Mouse (Mus musculus): ENCODE data around the gene Trrap. TPM values are rescaled to one million over a fixed set of nuclear protein-coding genes. Genes with fewer than 3 reads are reported as not detected.

Gene Trrap
- 132 to 151 TPM (median 144 TPM) in 4 replicates for total RNA-seq (2023; ENCODE audit: inconsistent age)

DNA sequence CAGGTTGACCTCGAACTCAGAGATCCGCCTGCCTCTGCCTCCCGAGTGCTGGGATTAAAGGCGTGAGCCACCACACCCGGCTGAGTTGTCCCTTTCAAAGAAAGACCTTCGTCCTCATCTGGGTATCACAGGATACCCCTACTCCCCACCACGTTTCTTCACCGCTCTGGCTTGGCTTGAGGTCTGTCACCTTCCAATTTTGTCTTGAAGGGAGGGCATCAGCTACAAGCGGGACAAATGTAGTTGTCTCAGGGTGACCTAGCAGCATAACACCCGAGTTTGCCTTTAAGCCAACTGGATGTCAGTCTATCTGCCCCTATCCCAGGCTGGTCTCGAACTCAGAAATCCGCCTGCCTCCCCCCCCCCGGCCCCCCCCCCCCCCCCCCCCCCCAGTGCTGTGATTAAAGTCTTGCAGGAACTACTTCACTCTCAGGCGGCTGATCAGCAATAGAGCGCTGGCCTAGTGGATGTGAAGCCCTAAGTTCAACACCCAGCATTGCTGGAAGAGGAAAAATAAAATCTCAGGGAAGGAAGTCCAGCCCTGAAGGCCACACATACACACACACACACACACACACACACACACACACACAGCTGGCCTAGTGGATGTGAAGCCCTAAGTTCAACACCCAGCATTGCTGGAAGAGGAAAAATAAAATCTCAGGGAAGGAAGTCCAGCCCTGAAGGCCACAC lies at the start of gene Trrap:
TSS of gene Trrap (plus strand) at position 627 of the 693 bp plus-strand sequence.

DNA sequence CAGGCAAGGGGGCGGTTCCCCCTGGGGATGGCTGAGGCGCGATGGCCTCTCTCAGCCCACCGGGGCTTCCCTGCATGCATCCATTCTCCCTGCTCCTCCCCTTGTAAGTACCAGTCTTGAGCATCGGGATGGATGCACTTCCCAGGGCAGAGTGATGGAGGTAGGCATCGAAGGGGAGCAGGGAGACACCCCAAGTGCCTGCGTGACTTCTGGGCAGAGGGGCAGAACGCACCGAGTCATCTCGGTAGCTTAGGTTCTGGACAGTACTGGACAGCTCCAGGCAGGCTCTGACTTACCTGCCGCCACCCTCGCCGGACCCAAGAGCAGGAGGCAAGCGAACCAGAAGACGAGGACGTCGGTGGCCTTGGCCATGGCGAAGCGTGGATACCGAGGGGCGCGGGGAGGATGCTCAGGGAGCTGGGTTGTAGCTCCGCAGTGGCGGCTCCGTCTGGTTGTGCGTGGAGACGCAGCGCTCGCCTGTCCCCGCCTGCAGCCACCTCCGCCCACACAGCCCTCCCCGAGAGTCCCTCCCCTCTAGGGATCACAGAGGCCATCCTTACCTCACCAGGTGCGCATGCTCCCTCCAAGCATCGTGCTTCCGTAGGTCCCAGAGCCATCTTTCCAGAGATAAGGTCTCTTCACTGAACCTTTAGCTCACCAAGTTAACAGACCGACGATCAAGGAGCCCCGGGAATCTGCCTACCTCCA lies 6.2 kb upstream of the Trrap start, which contains the start of gene Tmem130:
TSS of gene Tmem130 (minus strand) at position 658 of the 708 bp plus-strand sequence.

Other genes starting within 250 kb of the Trrap start
- gene Nptx2, start 221.8 kb upstream of the Trrap start, total RNA-seq (2023; ENCODE audit: inconsistent age) = not detected in 4 replicates
- not detected in 4 replicates for gene Tmem130, start 5.9 kb upstream of the Trrap start, total RNA-seq (2023; ENCODE audit: inconsistent age)
- gene Smurf1, start 198.1 kb downstream of the Trrap start, total RNA-seq (2023; ENCODE audit: inconsistent age) = 19.3 to 24.9 TPM (median 20.4 TPM) in 4 replicates

All from B cell, adult (primary cell).